Mouse (Mus musculus): ENCODE results near the gene Trim65.

DNA sequence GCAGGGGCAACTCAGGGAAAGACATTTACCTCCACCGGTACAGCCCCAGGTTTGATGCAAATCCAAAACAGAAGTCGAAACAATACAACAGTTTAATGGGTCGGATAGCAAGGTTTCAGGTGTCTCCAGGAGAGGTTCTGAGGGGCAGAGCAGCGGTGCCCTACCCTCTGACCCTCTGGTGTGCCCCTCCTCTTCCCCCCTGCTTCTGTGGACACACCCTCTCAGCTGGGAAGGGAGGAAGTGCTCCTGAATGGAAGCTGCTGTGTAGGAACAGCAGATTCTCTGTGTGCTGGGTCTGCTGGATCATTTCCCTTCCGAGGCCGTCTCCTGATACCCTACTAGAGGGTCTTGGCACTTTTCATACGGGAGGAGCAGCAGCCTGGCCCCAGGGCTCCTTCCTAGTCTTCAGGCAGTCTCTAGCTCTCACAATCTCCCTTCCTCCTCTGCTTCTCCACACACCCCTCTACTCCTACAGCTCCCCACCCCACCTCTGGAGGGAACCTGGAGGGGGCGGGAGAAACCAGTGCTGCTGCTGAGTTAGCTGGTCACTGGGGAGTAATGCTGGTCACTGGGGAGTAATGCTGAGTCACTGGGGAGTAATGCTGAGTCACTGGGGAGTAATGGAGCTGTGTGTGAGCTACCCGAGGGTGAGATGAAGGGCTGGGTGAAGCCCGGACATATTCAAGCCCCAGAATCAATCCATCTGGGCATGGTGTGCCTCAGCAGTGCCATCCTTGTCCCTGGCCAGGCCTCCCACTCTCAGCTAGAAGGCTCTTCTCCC is 11.5 kb upstream of the Trim65 start:
- TF ChIP-seq POLR2A (IDR thresholded peaks at IDR 0.05; ENCODE audit: low read depth, low read length) (no peak), CTCF (conservative IDR thresholded peaks at IDR 0.05; ENCODE audit: insufficient read depth, insufficient read length, low read depth, low read length) (no peak)
